Mouse (Mus musculus): ENCODE measurements around the gene Snph.
A peak's percentile ranks its signal among the peaks of the same experiment; 100 is the strongest.

The Snph gene

GRCm38 (mm10) chr2:151542323-151543062, 89.9 kb downstream of the Snph start, which contains the start of gene Fkbp1a:
Fkbp1a (plus strand) TSS chr2:151542483.
- peak; percentile 93 for DNase-seq (ENCODE audit: low spot score)
